Mouse (Mus musculus): Measurements from ENCODE around the gene Adat3.
A peak's percentile ranks its signal among the peaks of the same experiment; 100 is the strongest.
"Not testable (repeated sequence)": the region's sequence is repeated elsewhere in the genome, so short reads cannot be mapped to it uniquely, and the experiment has no call there.

Gene Adat3

GRCm38 (mm10) chr10:80610116-80610785 is 7.6 kb downstream of the Adat3 start:
- no peak for DNase-seq (ENCODE audit: low spot score)

GRCm38 (mm10) chr10:80611024-80611423 is 8.3 kb downstream of the Adat3 start:
- peak; percentile 43 for DNase-seq (ENCODE audit: low spot score)

- no peak for DNase-seq (ENCODE audit: low spot score)
These were observed 9.2 kb downstream of the Adat3 start for GRCm38 (mm10) chr10:80611905-80612304.

- no peak for DNase-seq (ENCODE audit: low spot score)
These were observed 11.1 kb downstream of the Adat3 start for GRCm38 (mm10) chr10:80613821-80614220.

- DNase-seq (ENCODE audit: low spot score): no peak
These were observed 11.7 kb downstream of the Adat3 start for GRCm38 (mm10) chr10:80614351-80614750.

- no peak for DNase-seq (ENCODE audit: low spot score)
These were observed 15.5 kb downstream of the Adat3 start for GRCm38 (mm10) chr10:80618181-80618580.

GRCm38 (mm10) chr10:80619465-80620244 is 17.0 kb downstream of the Adat3 start:
- DNase-seq (ENCODE audit: low spot score): no peak

- no peak for DNase-seq (ENCODE audit: low spot score)
These were observed 17.7 kb downstream of the Adat3 start for GRCm38 (mm10) chr10:80620365-80620764.

- no peak for DNase-seq (ENCODE audit: low spot score)
These were observed 18.4 kb downstream of the Adat3 start for GRCm38 (mm10) chr10:80620796-80621689.

- no peak for DNase-seq (ENCODE audit: low spot score)
These were observed 18.9 kb downstream of the Adat3 start for GRCm38 (mm10) chr10:80621690-80621939.

GRCm38 (mm10) chr10:80621940-80622660 is 19.4 kb downstream of the Adat3 start:
- DNase-seq (ENCODE audit: low spot score): peak; percentile 100

GRCm38 (mm10) chr10:80622661-80623456 is 20.2 kb downstream of the Adat3 start, which contains the start of gene Csnk1g2:
Gene Csnk1g2 (plus strand): TSS chr10:80622838.
- peak; percentile 54 for DNase-seq (ENCODE audit: low spot score)

GRCm38 (mm10) chr10:80623457-80624191 is 20.9 kb downstream of the Adat3 start:
- peak; percentile 61 for DNase-seq (ENCODE audit: low spot score)

GRCm38 (mm10) chr10:80625764-80626163 is 23.1 kb downstream of the Adat3 start:
- no peak for DNase-seq (ENCODE audit: low spot score)

GRCm38 (mm10) chr10:80627685-80628084 is 25.0 kb downstream of the Adat3 start:
- DNase-seq (ENCODE audit: low spot score): peak; percentile 43

GRCm38 (mm10) chr10:80628925-80629324 is 26.2 kb downstream of the Adat3 start:
- DNase-seq (ENCODE audit: low spot score): no peak

- no peak for DNase-seq (ENCODE audit: low spot score)
These were observed 32.7 kb downstream of the Adat3 start for GRCm38 (mm10) chr10:80635345-80635744.

GRCm38 (mm10) chr10:80646936-80647335 is 44.3 kb downstream of the Adat3 start:
- no peak for DNase-seq (ENCODE audit: low spot score)

- DNase-seq (ENCODE audit: low spot score): not testable (repeated sequence)
These were observed 47.2 kb downstream of the Adat3 start for GRCm38 (mm10) chr10:80649910-80650309.

GRCm38 (mm10) chr10:80650392-80650791 is 47.7 kb downstream of the Adat3 start:
- no peak for DNase-seq (ENCODE audit: low spot score)

All from urinary bladder, postnatal 14 days (tissue).